Comparison of ENCODE assay signal across 8 mouse cellular contexts in the genomic region with DNA sequence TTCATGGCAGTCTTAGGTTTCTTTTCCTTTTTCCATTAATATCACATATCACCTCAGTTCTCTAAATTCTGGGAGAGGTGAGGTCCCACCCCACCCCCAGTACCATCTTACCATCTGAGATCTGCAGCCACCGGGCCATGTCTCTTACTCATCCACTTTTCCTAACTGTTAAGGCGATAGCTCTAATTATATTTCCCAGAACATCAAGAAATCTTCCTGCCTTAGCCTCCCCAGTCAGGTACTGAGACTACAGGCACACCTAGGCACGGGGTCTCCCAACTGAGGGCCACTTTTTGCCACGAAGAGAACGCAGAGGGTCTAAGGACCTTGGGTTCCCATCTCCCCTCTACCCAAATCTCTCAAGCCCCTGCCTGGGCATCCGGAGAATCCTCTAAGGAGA. TPM values are rescaled to one million over a fixed set of nuclear protein-coding genes. Genes with fewer than 3 reads are reported as not detected.
A peak's percentile ranks its signal among the peaks of the same experiment; 100 is the strongest.
DNase-seq lines count a peak whose midpoint lies in the region; ATAC-seq and TF ChIP-seq lines count a peak whose summit lies in the region.

No protein-coding gene starts in this region.

- peak overlapping the region; percentile 65 for H3K4me3 ChIP-seq in testis, adult 2 months (ENCODE audit: control insufficient read depth, low read depth, low read length)
- H3K4me3 ChIP-seq in forebrain, postnatal 0 days (ENCODE audit: low read depth, low read length) = no peak overlapping the region
- peak overlapping the region; percentile 82 to 92 for H3K4me3 ChIP-seq in liver, embryonic 14.5 days (ENCODE audit: insufficient read depth in 1 of 2, low read depth in 2 of 2, low read length in 2 of 2)
- H3K4me3 ChIP-seq in stomach, postnatal 0 days (ENCODE audit: low read depth, low read length) = no peak overlapping the region; the same call in 1 of the 2 replicates

- TF ChIP-seq CTCF in testis, adult 2 months (IDR thresholded peaks at IDR 0.05; ENCODE audit: control insufficient read depth, insufficient read depth, insufficient replicate concordance, low read depth, low read length) = no peak
- TF ChIP-seq CTCF in forebrain, postnatal 0 days (IDR thresholded peaks at IDR 0.05; ENCODE audit: low read depth) = no peak
- no peak for TF ChIP-seq CTCF in liver, embryonic 14.5 days (IDR thresholded peaks at IDR 0.05; ENCODE audit: low read depth)
- TF ChIP-seq CTCF in stomach, postnatal 0 days (IDR thresholded peaks at IDR 0.05; ENCODE audit: low read depth) = no peak

- H3K9me3 ChIP-seq in forebrain, postnatal 0 days (ENCODE audit: low read length) = no peaks in the 10 kb centered on the region
- H3K9me3 ChIP-seq in liver, embryonic 14.5 days (ENCODE audit: control insufficient read depth, low read length) = no peaks in the 10 kb centered on the region
- H3K9me3 ChIP-seq in stomach, postnatal 0 days (ENCODE audit: control insufficient read depth, low read length) = no peaks in the 10 kb centered on the region

- peak overlapping the region; percentile 92 for H3K4me2 ChIP-seq in forebrain, postnatal 0 days (ENCODE audit: low read depth)
- H3K4me2 ChIP-seq in liver, embryonic 14.5 days (ENCODE audit: low read depth) = peak overlapping the region; percentile 96
- H3K4me2 ChIP-seq in stomach, postnatal 0 days (replicated peaks; ENCODE audit: low read depth) = peak overlapping the region; percentile 68

- H3K9ac ChIP-seq in forebrain, postnatal 0 days = no peak overlapping the region
- H3K9ac ChIP-seq in liver, embryonic 14.5 days (replicated peaks) = peak overlapping the region; percentile 100
- H3K9ac ChIP-seq in stomach, postnatal 0 days (ENCODE audit: low read length) = no peak overlapping the region

- H3K4me1 ChIP-seq in testis, adult 2 months (ENCODE audit: control insufficient read depth, insufficient read depth, low read length) = peaks cover 9% of the 10 kb centered on the region
- H3K4me1 ChIP-seq in forebrain, postnatal 0 days (ENCODE audit: insufficient read depth) = peaks cover 8% of the 10 kb centered on the region; the same call in 1 of the 2 replicates
- peaks cover 23 to 43% of the 10 kb centered on the region in 2 experiments for H3K4me1 ChIP-seq in liver, embryonic 14.5 days (replicated peaks; ENCODE audit: control insufficient read depth in 2 of 2, insufficient read depth in 2 of 2, low read length in 1 of 2)
- H3K4me1 ChIP-seq in stomach, postnatal 0 days (replicated peaks; ENCODE audit: control insufficient read depth, insufficient read depth) = 0 out of 2 replicates have a peak, but pooled peaks cover 6% of the 10 kb centered on the region

- no peaks in the 10 kb centered on the region for H3K27me3 ChIP-seq in testis, adult 2 months (ENCODE audit: control insufficient read depth, insufficient read depth, low read length)
- no peaks in the 10 kb centered on the region; the same call in 1 of the 2 replicates for H3K27me3 ChIP-seq in forebrain, postnatal 0 days (ENCODE audit: insufficient read depth, low read length)
- H3K27me3 ChIP-seq in liver, embryonic 14.5 days (ENCODE audit: control insufficient read depth, insufficient read depth, low read length) = no peaks in the 10 kb centered on the region
- no peaks in the 10 kb centered on the region for H3K27me3 ChIP-seq in stomach, postnatal 0 days (ENCODE audit: control insufficient read depth, insufficient read depth, low read length)

- H3K36me3 ChIP-seq in testis, adult 2 months (ENCODE audit: control insufficient read depth, insufficient read depth, low read length) = no peaks in the 10 kb centered on the region
- no peaks in the 10 kb centered on the region; the same call in 1 of the 2 replicates for H3K36me3 ChIP-seq in forebrain, postnatal 0 days (ENCODE audit: insufficient read depth)
- H3K36me3 ChIP-seq in liver, embryonic 14.5 days (replicated peaks; ENCODE audit: control insufficient read depth, insufficient read depth, low read depth) = peaks cover 24% of the 10 kb centered on the region
- H3K36me3 ChIP-seq in stomach, postnatal 0 days (ENCODE audit: control insufficient read depth, insufficient read depth, low read length) = no peaks in the 10 kb centered on the region

- TF ChIP-seq EP300 in liver, embryonic 14.5 days (IDR thresholded peaks at IDR 0.05; ENCODE audit: low read depth) = no peak
- no peak for TF ChIP-seq EP300 in stomach, postnatal 0 days (optimal IDR thresholded peaks at IDR 0.05)

- TF ChIP-seq POLR2A in testis, adult 2 months (IDR thresholded peaks at IDR 0.05; ENCODE audit: control insufficient read depth, low read depth, low read length) = no peak

- no peak for DNase-seq in testis, postnatal 14 days (ENCODE audit: low spot score)
- DNase-seq in forebrain, postnatal 0 days = no peak
- DNase-seq in liver, embryonic 14.5 days (ENCODE audit: low read depth in 3 of 3, low spot score in 3 of 3) = peak in 1 of 3 experiments; percentile 14
- no peak for DNase-seq in stomach, postnatal 0 days (ENCODE audit: low spot score)
- no peak for DNase-seq in left cerebral cortex, adult 11 months (ENCODE audit: low spot score)

- WGBS in forebrain, postnatal 0 days = 70% methylated on average over 6 of the region's 6 CpGs
- WGBS in liver, embryonic 14.5 days (ENCODE audit: insufficient replicate concordance) = 26% methylated on average over 6 of the region's 6 CpGs
- WGBS in stomach, postnatal 0 days = 79% methylated on average over 6 of the region's 6 CpGs

- H3K27ac ChIP-seq in testis, adult 2 months (ENCODE audit: control insufficient read depth, insufficient read depth, low read depth, low read length) = no peak overlapping the region
- no peak overlapping the region for H3K27ac ChIP-seq in forebrain, postnatal 0 days (ENCODE audit: low read depth, low read length)
- H3K27ac ChIP-seq in liver, embryonic 14.5 days = peak overlapping the region; percentile 99
- H3K27ac ChIP-seq in stomach, postnatal 0 days (replicated peaks) = no peak overlapping the region

- no peak for ATAC-seq in forebrain, postnatal 0 days
- ATAC-seq in liver, embryonic 14.5 days (ENCODE audit: insufficient read depth) = peak; percentile 16; the same call in 1 of the 2 replicates
- ATAC-seq in stomach, postnatal 0 days (ENCODE audit: low FRiP score, low TSS enrichment) = no peak
- ATAC-seq in monocyte, adult 5-6 weeks (replicated peaks; ENCODE audit: insufficient number of reproducible peaks, low FRiP score, low TSS enrichment, poor library complexity, severe bottlenecking) = no peak
- ATAC-seq in megakaryocyte-erythroid progenitor cell, adult 5-6 weeks (replicated peaks; ENCODE audit: low FRiP score, low TSS enrichment, poor library complexity, severe bottlenecking) = no peak

RNA-seq across cellular contexts. Expression of gene Mfsd2b, which starts 0.6 kb away (rescaled TPM):
- polyA plus RNA-seq in testis, adult 2 months (2012; rRNA removed) = 4.4 and 5.0 TPM in 2 replicates
- 1.1 and 3.4 TPM in 2 replicates for total RNA-seq in forebrain, postnatal 0 days (2014; rRNA removed)
- 0.49 and 1.3 TPM in 2 replicates for polyA plus RNA-seq in forebrain, postnatal 0 days (2015; fragmentation: Nextera tagmentation; extraction: Ambion mirVana)
- polyA plus RNA-seq in liver, embryonic 14.5 days (2012; rRNA removed) = 45.9 and 53.1 TPM in 2 replicates
- 54.6 and 62.6 TPM in 2 replicates for polyA plus RNA-seq in liver, embryonic 14.5 days (2014; fragmentation: Nextera tagmentation; extraction: Ambion mirVana)
- polyA plus RNA-seq in stomach, postnatal 0 days (2015; fragmentation: Nextera tagmentation; extraction: Ambion mirVana) = 0.30 and 0.38 TPM in 2 replicates
- 1.7 to 14.7 TPM in 2 of 3 replicates, not detected in the other for total RNA-seq in monocyte, adult 5-6 weeks (2017)
- total RNA-seq in megakaryocyte-erythroid progenitor cell, adult 5-6 weeks (2014; fragmentation: Nextera tagmentation) = 225 and 274 TPM in 2 replicates
- total RNA-seq in megakaryocyte-erythroid progenitor cell, adult 5-6 weeks (2017) = 116 and 136 TPM in 2 replicates

RNA-seq across cellular contexts. Expression of gene Wdcp, which starts 30.4 kb away (rescaled TPM):
- polyA plus RNA-seq in testis, adult 2 months (2012; rRNA removed) = 3.8 and 4.5 TPM in 2 replicates
- total RNA-seq in forebrain, postnatal 0 days (2014; rRNA removed) = 8.9 and 9.9 TPM in 2 replicates
- polyA plus RNA-seq in forebrain, postnatal 0 days (2015; fragmentation: Nextera tagmentation; extraction: Ambion mirVana) = 10.2 and 11.4 TPM in 2 replicates
- 7.7 and 9.1 TPM in 2 replicates for polyA plus RNA-seq in liver, embryonic 14.5 days (2012; rRNA removed)
- polyA plus RNA-seq in liver, embryonic 14.5 days (2014; fragmentation: Nextera tagmentation; extraction: Ambion mirVana) = 11.3 and 11.6 TPM in 2 replicates
- polyA plus RNA-seq in stomach, postnatal 0 days (2015; fragmentation: Nextera tagmentation; extraction: Ambion mirVana) = 7.4 and 8.2 TPM in 2 replicates
- 6.2 to 8.5 TPM (median 6.2 TPM) in 3 replicates for total RNA-seq in monocyte, adult 5-6 weeks (2017)
- 20.3 and 27.5 TPM in 2 replicates for total RNA-seq in megakaryocyte-erythroid progenitor cell, adult 5-6 weeks (2014; fragmentation: Nextera tagmentation)
- 5.0 and 9.5 TPM in 2 replicates for total RNA-seq in megakaryocyte-erythroid progenitor cell, adult 5-6 weeks (2017)

RNA-seq across cellular contexts. Expression of gene Fkbp1b, which starts 32.1 kb away (rescaled TPM):
- 0.47 and 0.68 TPM in 2 replicates for polyA plus RNA-seq in testis, adult 2 months (2012; rRNA removed)
- 51.7 and 122 TPM in 2 replicates for total RNA-seq in forebrain, postnatal 0 days (2014; rRNA removed)
- polyA plus RNA-seq in forebrain, postnatal 0 days (2015; fragmentation: Nextera tagmentation; extraction: Ambion mirVana) = 65.5 and 67.9 TPM in 2 replicates
- polyA plus RNA-seq in liver, embryonic 14.5 days (2012; rRNA removed) = 2.5 and 2.9 TPM in 2 replicates
- 2.2 and 2.6 TPM in 2 replicates for polyA plus RNA-seq in liver, embryonic 14.5 days (2014; fragmentation: Nextera tagmentation; extraction: Ambion mirVana)
- 7.7 and 8.3 TPM in 2 replicates for polyA plus RNA-seq in stomach, postnatal 0 days (2015; fragmentation: Nextera tagmentation; extraction: Ambion mirVana)
- 9.4 to 30.7 TPM (median 11.2 TPM) in 3 replicates for total RNA-seq in monocyte, adult 5-6 weeks (2017)
- not detected in 2 replicates for total RNA-seq in megakaryocyte-erythroid progenitor cell, adult 5-6 weeks (2014; fragmentation: Nextera tagmentation)
- 1.6 and 12.2 TPM in 2 replicates for total RNA-seq in megakaryocyte-erythroid progenitor cell, adult 5-6 weeks (2017)

RNA-seq across cellular contexts. Expression of gene Ubxn2a, which starts 34.0 kb away (rescaled TPM):
- polyA plus RNA-seq in testis, adult 2 months (2012; rRNA removed) = 1.4 TPM in 2 replicates
- total RNA-seq in forebrain, postnatal 0 days (2014; rRNA removed) = 28.5 and 29.0 TPM in 2 replicates
- polyA plus RNA-seq in forebrain, postnatal 0 days (2015; fragmentation: Nextera tagmentation; extraction: Ambion mirVana) = 21.4 and 34.9 TPM in 2 replicates
- 3.9 and 7.4 TPM in 2 replicates for polyA plus RNA-seq in liver, embryonic 14.5 days (2012; rRNA removed)
- polyA plus RNA-seq in liver, embryonic 14.5 days (2014; fragmentation: Nextera tagmentation; extraction: Ambion mirVana) = 23.0 and 26.4 TPM in 2 replicates
- 35.2 and 37.6 TPM in 2 replicates for polyA plus RNA-seq in stomach, postnatal 0 days (2015; fragmentation: Nextera tagmentation; extraction: Ambion mirVana)
- total RNA-seq in monocyte, adult 5-6 weeks (2017) = 43.1 to 48.6 TPM (median 47.9 TPM) in 3 replicates
- 40.6 and 44.6 TPM in 2 replicates for total RNA-seq in megakaryocyte-erythroid progenitor cell, adult 5-6 weeks (2014; fragmentation: Nextera tagmentation)
- 98.2 and 111 TPM in 2 replicates for total RNA-seq in megakaryocyte-erythroid progenitor cell, adult 5-6 weeks (2017)

RNA-seq across cellular contexts. Expression of gene Atad2b, which starts 43.6 kb away (rescaled TPM):
- polyA plus RNA-seq in testis, adult 2 months (2012; rRNA removed) = 3.7 and 4.0 TPM in 2 replicates
- total RNA-seq in forebrain, postnatal 0 days (2014; rRNA removed) = 23.7 and 31.1 TPM in 2 replicates
- 5.0 and 6.6 TPM in 2 replicates for polyA plus RNA-seq in forebrain, postnatal 0 days (2015; fragmentation: Nextera tagmentation; extraction: Ambion mirVana)
- 5.5 and 6.6 TPM in 2 replicates for polyA plus RNA-seq in liver, embryonic 14.5 days (2012; rRNA removed)
- 7.0 and 8.1 TPM in 2 replicates for polyA plus RNA-seq in liver, embryonic 14.5 days (2014; fragmentation: Nextera tagmentation; extraction: Ambion mirVana)
- polyA plus RNA-seq in stomach, postnatal 0 days (2015; fragmentation: Nextera tagmentation; extraction: Ambion mirVana) = 4.1 and 4.6 TPM in 2 replicates
- total RNA-seq in monocyte, adult 5-6 weeks (2017) = 43.3 to 66.9 TPM (median 52.2 TPM) in 3 replicates
- 41.5 and 60.2 TPM in 2 replicates for total RNA-seq in megakaryocyte-erythroid progenitor cell, adult 5-6 weeks (2014; fragmentation: Nextera tagmentation)
- total RNA-seq in megakaryocyte-erythroid progenitor cell, adult 5-6 weeks (2017) = 38.0 and 49.1 TPM in 2 replicates

Comparison
In these comparisons a context has a peak if more than half of its experiments do, and no peak if none do; other contexts are left out.
1. H3K4me3 ChIP-seq: peak in testis, adult 2 months (single experiment) and liver, embryonic 14.5 days (2 of 2); none in forebrain, postnatal 0 days (single experiment) and stomach, postnatal 0 days (single experiment).
2. Peak in every context shown above with its lines, with median percentiles within 50 percentile points of each other: H3K4me2 ChIP-seq.